Mouse (Mus musculus): Measurements from ENCODE around the gene Agrn.

Agrn gene

DNA sequence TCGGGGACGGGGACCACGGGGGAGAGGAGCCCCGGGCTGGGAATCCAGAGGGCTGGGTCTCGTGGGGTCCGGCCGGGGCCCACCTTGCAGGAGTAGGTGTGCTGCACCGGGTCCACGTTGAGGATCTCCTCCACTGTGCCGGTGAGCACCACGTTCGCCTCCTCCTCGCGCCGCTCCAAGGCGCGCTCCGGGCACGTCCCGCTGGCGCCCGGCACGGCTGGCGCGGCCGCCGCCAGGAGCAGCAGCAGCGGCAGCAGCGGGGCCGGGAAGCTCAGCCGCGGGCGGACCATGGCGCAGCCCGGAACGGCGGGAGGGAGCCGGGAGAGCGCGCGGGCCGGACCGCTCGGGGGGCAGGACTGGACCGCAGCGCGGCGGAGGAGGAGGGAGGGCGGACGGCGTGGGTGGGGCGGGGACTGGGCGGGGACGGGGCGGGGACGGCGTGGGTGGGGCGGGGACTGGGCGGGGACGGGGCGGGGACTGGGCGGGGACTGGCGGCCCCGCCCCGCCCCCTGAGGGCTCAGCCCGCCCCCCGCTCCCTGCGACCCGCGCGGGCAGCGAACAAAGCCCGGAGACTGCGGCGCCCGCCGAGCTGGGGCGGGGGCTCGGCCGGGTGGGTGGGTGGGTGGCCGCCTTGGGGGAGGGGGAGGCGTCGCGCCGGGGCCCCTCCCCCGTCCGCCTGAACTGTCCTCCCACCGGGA is at the start of gene Agrn:
Agrn (minus strand) TSS at position 358 of the 698 bp plus-strand sequence.
- DNase-seq: peak; percentile 79 to 89

DNA sequence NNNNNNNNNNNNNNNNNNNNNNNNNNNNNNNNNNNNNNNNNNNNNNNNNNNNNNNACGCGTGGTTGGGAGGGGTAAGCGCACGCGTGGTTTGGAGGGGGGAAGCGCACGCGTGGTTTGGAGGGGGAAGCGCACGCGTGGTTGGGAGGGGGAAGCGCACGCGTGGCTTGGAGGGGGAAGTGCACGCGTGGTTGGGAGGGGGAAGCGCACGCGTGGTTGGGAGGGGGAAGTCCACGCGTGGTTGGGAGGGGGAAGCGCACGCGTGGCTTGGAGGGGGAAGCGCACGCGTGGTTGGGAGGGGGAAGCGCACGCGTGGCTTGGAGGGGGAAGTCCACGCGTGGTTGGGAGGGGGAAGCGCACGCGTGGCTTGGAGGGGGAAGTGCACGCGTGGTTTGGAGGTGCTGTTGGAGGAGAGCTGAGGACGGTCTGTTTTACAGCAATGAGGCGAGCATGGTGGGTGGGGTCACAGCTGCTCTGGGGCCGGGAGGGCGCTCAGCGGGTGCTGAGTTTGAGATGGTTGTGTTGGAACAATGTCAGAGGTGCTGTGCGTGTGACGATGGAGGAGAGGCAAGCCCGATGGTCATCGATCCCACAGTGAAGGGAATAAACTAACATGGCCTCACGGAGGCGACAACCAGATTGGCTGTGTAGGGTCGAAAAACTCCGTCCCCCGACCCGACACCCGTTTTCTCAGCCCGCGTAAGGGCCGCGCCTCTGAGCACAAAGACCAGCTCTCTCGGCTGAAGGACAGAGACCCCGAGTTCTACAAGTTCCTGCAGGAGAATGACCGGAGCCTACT is 39.6 kb upstream of the Agrn start:
- peak in 1 of 2 experiments; percentile 42 for DNase-seq

DNA sequence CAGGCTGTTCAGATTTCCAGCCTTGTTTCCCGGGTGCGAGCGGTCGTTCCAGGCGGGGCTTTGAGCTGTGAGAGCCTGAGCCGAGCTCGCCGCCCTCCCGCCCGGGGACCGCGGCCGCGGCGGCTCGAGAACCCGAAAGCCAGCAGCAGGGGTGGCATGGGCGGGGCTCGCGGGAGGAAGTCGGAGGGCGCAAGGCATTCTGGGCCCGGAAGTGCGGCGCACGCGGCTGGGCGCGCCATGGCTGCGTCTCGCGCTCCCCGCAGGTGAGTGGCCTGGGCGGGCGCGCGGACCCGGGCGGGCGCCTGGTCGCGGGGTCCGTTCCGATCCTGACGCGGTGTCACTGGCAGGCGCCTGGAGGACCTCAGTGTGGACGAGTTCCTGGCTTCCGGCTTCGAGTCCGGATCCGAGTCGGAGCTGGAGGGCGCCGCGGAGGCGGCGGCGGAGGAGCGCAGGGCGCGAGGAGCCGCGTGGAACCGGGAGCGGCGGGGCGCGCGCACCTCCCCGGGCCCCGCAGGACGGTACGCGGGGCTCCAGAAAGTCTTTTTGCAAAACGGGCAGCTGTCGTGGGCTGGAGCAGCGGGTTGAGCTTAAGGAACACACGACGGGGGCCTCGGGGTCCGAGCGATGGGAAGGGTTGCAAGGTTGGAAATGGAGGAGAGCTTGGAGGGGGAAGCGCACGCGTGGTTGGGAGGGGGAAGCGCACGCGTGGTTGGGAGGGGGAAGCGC is 38.7 kb upstream of the Agrn start, which contains the start of gene Noc2l:
Noc2l (plus strand) TSS at position 203 of the 726 bp plus-strand sequence.
- DNase-seq: peak; percentile 94 to 97

DNA sequence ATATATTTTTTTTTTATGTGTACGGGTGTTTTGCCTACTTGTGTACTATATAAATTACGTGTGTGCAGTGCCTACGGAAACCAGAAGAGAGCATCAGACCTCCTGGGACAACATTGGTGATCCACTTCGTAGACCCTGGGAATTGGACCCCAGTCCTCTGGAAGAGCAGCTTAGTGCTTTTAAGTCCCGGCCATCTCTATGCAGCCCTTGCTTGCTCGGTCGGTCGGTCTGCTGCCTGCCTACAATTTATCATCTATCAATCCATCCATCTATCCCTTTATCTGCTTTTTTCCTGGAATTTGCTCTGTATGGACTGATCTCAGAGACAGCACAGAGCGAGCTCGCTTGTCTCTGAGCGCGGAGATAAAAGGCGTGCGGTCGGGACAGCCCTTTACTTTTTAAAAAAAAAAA is 38.1 kb upstream of the Agrn start:
- peak in 1 of 2 experiments; percentile 45 for DNase-seq

DNA sequence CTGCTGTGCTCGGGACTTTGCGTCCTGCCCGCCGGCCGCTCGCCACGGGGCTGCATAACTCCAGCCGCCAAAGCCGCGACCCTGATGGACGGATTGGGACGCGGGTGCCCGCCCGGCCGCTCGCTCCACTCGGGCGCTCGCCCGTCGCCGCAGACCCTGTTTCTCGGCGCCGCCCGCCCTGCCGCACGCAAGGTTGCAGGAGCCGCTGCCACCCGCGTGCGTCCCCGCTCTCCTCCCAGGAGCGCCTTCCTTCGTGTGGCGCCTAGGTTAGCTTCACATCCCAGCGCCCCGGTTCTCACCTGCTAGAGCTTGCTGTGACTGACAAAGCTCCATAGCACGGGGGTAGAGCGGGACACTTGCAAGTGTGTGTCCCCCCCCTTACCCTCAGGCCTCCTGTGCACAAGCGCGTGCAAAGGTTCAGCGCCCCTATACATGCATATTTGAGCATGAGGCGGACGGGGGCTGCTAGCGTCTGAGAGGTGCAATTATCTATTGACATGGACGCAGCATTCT is 37.5 kb upstream of the Agrn start, which contains the start of gene Plekhn1:
Plekhn1 (minus strand) TSS at position 157 of the 513 bp plus-strand sequence.
- peak; percentile 88 to 93 for DNase-seq

DNA sequence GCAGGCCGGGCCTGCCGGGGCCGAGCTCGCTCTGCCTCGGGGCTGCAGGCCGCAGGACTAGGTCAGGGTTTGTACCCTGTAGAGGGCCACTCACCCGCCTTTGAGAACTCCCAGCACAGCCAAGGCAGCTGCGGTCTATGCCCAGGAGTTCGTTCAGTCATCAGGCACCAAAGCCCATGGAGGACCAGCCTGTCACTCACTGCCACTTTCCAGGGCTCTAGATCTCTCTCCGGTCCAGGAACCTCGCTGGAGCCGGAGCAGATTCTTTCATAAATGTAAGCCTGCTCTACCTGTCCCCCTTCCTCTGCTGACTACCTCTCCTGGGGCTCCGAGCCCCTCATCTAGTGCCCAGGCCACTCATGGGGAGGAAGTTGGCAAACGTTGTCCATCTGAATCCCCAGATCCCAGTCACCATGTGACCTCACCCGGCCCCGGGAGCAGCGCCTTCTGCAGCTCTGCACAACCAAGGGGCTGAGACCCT is 36.8 kb upstream of the Agrn start:
- DNase-seq: peak; percentile 53 to 63

DNA sequence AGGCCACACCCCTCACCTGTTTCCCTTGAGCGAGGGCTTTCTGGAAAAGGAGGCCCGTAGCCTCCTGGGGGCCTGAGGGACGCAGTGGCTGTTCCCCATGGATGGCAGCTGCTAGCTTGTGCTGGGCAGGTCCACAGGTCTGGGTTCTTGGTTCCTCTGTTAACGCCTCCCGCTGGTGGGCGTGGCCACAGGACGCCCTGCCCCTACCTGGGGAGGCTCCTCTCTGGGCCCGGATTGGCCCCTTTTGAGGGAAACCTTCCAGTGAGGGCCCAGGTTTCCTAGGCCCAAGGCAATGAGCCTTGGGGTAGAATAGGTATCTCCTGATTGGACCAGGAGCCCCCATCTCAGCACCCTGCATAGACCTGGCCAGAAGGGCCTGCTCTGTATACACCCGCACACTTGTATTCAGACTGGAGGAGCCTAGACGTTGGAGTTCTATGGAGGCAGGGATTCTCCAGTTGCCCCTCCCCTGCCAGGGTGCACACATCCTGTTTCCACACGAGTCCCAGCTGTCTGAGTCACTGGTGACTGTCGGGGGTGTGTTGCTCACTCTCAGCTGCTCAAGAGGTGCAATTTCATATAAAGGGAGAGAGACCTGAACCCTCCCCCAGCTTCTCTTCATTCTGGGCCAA is 31.2 kb upstream of the Agrn start:
- no peak for DNase-seq

DNA sequence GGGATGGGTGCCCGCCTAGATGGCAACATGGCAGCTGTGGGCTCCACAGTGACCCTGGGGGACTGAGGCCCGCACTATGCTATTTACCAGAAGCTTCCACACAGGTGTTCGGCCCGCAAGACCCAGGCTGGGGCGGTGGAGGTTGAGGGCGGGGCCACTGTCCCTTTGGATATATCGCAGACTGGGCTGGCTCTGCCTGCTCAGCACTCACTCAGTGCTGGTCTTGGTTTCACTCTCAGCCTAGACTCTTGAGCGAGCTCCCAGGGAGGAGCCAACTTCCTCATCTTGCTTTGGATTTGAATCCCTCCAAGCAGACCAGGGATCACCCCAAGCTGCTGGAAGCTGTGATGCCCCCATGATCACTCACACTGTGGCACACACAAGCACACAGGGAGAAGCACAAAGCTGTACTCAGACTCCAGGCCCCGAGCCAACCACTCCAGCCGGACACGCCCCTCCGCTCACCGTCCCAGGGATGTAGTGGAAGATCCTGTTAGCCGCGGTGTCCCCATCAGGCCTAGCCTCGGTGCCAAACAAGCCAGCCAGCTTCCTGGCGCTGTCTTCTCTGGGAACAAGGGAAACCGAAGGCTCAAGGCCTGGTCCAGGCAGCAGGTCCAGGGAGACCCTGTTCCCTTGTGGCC is 30.6 kb upstream of the Agrn start:
- DNase-seq: no peak

DNA sequence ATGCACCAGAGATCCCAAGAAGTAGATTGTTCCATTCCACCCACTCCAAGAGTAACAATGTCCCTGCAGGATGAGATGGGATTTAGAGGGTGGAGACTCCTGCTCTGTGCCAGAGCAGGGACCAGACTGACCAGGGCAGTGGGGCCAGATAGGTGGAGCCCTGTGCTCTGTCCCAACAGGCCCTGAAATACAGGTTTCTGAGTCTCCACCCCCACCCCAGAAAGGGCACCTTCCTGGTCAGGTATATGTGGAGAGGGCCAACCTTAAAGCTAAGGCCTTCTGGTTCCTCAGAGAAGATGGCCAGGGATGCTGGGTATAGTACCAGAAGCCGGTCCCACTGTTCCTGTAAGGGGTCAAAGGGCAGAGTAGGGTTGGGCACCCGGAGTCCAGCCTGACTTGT is 27.0 kb upstream of the Agrn start:
- no peak for DNase-seq

DNA sequence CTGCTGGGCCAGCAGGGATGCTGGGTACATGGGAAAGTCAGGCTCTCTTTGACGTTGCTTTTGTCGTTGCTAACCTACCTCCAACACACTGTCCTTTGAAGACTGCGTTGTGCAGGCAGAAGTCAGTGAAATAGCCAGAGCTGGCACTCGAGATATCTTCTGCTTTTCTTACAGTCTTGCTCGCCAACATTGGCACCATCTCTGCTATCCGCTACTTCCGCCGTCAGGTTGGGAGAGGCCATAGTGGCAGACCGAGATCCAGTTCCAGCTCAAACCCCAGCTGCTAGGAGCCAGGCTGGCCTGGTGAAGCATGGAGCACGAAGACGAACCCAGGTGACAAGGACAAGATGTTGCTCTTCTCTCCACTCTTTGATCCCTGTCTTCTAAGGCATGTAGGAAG is 22.6 kb upstream of the Agrn start:
- no peak for DNase-seq

DNA sequence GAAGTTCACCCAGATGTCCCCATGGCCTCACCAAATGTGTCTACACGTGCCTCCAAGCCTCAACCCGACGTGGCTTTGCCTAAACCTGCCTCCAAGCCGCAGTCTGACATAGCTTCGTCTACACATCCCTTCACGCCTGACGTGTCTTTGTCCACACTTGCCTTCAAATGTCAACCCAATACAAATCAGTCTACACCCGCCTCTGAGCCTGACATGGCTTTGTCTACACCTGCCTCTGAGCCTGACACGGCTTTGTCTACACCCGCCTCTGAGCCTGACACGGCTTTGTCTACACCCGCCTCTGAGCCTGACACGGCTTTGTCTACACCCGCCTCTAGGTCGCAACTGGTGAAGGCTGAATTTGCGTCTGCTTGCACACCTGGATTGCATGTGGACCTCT is 20.6 kb upstream of the Agrn start:
- DNase-seq: peak; percentile 41 to 42

DNA sequence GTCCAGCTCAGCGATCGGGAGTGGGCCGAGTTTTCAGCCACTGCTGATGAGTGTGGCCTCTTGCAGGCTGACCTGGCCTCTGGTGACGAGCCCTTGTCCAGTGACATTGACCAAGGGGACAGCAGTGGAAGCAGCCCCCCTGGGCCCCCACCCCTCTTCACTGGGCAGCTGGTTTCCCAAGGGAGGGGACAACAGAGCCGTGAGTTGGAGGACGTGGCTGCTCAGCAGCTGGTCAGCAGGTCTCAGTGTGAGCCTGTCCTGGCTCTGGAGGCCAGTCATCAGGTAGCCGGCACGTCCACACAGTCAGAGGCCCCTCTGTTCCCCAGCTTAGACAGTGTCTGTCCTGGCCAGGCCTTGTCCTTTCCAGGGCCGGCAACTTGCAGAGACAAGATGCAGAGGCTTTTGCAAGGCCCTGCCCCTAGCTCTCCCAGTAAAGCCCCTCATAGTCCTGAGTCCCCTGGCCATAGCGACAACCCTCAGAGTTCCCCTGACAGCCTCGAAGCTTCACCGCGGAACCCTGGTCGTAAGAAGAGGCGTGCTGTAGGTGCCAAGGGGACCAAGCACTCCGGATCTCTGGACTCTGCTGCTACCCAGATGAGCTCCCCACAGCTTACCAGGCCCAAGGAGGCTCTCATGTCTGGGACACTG is 19.9 kb upstream of the Agrn start:
- peak in 1 of 2 experiments; percentile 56 for DNase-seq

DNA sequence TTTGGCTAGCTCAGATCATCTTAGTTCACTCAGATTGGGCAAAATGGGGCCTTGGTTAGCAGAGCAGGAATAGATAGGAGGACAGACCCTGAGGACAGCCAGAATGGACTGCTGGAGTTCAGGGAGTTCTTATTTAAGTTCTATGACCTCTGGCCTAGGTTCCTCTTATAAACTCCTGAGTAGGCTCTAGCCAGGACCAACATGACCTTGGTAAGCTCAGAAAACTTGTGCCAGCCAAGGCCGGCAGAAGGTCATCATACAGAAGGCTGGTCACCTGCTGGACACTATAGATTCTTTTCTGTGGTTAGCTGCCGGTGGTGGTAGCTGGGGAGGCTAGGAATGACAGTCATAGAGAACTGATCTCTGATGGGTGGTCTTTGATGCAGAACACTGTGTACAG is 18.9 kb upstream of the Agrn start:
- DNase-seq: no peak

DNA sequence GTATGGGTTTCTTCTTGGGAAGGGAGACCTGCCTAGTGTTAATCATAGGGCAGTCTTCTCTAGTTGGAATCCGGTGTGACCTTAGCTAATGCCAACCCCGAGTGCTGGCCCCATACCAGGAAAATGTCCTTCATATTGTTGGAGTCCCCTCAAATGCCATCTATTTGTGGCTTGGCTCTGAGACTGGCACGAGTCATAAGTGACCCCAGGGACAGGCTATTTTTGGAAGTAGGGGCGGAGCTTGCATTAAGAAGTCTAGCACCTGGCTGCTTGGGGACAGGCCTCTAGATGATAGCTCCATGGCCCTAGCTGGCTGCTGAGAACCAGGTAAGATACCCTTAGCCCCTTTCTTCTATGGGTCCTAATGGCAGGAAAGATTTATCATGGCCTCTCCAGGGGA is 18.4 kb upstream of the Agrn start, which contains the start of gene Perm1:
Perm1 (plus strand) TSS at position 220 of the 400 bp plus-strand sequence.
- DNase-seq: peak in 1 of 2 experiments; percentile 77

DNA sequence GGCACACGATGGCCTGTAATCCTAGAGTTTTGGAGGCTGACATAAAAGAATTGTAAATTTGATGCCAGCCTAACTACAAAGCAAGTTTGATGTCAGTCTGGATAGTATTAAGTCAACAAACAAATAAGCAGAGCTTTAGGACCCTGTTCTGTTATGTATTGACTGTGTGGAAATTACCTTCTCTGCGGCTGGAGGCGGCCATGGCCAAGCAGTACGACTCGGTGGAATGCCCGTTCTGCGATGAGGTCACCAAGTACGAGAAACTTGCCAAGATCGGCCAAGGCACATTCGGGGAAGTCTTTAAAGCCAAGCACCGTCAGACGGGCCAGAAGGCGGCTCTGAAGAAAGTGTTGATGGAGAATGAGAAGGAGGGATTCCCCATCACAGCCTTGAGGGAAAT is 15.8 kb upstream of the Agrn start:
- no peak for DNase-seq

DNA sequence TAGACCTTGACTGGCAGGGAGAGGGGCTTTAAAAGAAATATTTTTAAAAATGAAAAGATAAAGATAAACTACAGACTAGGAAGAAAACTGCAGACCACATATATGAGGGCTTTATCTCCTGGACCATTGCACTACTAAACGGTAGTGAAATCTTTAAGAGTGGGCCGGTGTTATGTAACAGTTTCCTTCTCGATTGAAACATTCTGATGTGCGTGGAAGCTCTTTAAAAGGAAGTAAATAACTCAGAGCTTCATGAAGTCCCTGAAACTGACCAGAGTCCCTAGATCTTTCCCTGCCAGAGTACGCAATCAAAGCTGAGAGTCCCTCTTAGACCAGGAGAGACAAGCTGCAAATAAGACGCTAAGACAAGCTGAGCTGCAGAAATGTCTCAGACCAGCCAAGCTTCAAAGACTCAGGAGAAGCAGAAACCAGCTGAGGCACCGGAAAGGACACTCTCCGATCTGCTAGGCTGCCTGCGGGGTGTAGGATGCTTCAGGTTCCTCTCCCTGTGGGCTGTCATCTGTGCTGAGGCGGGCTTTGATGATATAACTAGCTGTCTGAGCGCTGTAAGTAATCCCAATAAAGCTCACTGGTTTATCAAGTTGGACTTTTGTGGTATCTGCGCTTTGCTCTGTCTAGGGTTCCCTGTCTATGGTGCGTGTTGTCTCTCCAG is 12.8 kb upstream of the Agrn start:
- no peak for DNase-seq

DNA sequence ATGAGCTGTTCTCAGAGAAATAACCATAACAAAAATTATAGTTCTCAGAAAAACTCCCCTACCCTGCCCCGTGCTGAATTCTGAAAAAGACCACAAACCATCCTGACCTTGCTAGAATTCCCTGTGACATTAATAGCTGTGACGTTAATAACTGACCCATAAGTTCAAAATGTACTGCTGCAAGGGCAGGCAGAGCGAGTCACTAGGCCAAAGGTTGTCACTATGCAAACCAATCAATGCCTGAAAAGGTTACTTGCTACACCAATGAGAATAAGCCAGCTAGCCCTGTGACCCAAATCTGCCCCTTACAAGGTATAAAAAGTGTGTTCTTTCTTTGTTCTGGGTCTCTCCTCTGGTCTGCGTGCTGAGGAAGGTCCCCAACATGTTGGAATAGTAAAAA is 11.6 kb upstream of the Agrn start:
- DNase-seq: no peak

DNA sequence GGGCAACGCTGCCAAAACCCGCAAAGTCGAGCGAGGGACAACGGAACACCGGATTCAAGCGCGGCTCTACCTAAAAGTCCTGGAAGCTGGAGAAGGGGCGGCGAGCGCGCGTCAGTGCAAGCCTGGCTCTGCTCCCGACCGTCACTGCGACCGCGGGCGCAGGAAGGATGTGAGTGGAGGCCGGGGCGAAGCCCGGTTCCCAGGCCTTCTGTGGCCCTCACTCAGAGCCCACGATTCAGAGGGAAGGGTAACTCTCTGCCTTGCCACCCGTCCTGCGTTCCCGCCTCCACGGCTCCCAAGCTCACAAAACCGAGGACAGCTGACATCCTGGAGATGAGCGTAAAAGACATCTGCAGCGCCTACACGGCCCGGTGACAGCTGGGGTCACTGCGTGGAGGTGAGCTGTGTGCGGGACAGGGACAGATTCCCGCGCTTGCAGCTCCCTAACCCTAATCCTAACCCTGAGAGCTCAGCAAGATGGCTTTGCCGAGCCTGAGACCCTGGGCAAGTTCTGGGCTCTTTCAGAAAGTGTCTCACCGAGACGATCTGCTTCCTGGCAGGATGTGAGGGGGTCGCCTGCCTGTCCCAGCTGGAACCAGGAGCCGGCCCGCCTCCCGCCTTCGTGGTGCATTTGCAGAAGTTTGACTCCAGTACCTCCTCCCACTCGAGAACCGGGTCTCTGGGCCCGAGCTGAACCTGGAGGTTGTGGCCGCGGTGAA is 6.3 kb upstream of the Agrn start:
- DNase-seq: peak; percentile 33 to 48

DNA sequence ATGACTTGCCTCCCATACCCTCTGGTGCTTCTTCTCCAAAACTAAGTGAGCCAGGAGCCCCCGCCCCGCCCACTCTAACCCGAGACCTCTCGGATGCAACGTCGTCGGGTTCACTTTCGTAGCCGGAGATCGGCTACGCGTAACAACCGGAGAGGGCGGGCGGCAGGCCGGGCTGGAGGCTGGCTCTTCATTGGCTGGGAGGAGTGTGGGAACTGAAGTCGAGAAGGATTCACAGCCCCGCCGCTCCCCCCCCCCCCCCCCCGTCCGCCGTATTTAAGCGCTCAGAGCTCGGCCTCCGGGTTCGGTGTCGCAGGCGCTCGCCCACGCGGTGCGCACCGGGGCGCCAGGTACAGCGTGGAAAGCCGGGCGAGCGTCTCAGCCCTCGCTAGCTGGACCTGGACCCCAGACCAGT is 5.7 kb upstream of the Agrn start, which contains the start of gene AW011738:
AW011738 (plus strand) TSS at position 304 of the 412 bp plus-strand sequence.
- peak; percentile 74 to 86 for DNase-seq

DNA sequence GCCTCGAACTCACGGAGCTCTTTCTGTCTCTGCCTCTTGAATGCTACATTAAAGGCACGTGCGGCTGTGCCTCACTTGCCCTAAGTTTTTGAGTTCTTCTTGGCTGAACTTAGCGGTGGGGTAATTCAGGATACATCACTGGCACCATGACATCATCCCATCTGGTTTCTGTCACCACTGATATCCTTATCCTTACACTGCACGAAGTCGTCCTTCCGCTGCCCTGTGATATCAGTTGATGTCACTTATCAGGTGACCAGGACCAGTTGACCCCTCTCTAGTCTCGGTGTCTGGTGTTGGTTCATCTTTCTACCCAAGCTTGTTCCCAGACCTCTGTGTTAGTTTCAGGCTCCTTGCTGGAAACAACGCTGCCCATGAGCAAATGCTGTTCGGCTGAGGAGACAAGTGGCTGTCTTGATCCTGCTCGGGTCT is 5.2 kb upstream of the Agrn start:
- DNase-seq: no peak
